Mouse (Mus musculus): ENCODE measurements around the gene Arap2. TPM values are rescaled to one million over a fixed set of nuclear protein-coding genes. Genes with fewer than 3 reads are reported as not detected.

The Arap2 gene
- polyA plus RNA-seq, 1 experiment = 2.7 TPM

GRCm38 (mm10) chr5:62778682-62779081 lies 12.7 kb upstream of the Arap2 start:
- Histone ChIP-seq H3K27me3 (ENCODE audit: control insufficient read depth, insufficient read depth, low read length) (no peaks in the 10 kb centered on the region), H3K4me1 (ENCODE audit: control insufficient read depth, insufficient read depth, low read length) (no peaks in the 10 kb centered on the region)
- TF ChIP-seq CTCF (IDR thresholded peaks at IDR 0.05; ENCODE audit: control insufficient read depth, insufficient read depth, insufficient replicate concordance, low read depth, low read length) = no peak
- TF ChIP-seq POLR2A (IDR thresholded peaks at IDR 0.05; ENCODE audit: control insufficient read depth, low read depth, low read length) = no peak

GRCm38 (mm10) chr5:62777804-62778203 lies 11.8 kb upstream of the Arap2 start:
- TF ChIP-seq CTCF (IDR thresholded peaks at IDR 0.05; ENCODE audit: control insufficient read depth, insufficient read depth, insufficient replicate concordance, low read depth, low read length) (no peak), POLR2A (IDR thresholded peaks at IDR 0.05; ENCODE audit: control insufficient read depth, low read depth, low read length) (no peak)
- H3K4me3 ChIP-seq (ENCODE audit: control insufficient read depth, low read depth, low read length) = no peak overlapping the region
- no peak overlapping the region for H3K27ac ChIP-seq (ENCODE audit: control insufficient read depth, insufficient read depth, low read depth, low read length)
- no peaks in the 10 kb centered on the region for H3K4me1 ChIP-seq (ENCODE audit: control insufficient read depth, insufficient read depth, low read length)
- H3K36me3 ChIP-seq (ENCODE audit: control insufficient read depth, insufficient read depth, low read length) = no peaks in the 10 kb centered on the region
- H3K27me3 ChIP-seq (ENCODE audit: control insufficient read depth, insufficient read depth, low read length) = no peaks in the 10 kb centered on the region

More at GRCm38 (mm10) chr5:62778682-62779081, 12.7 kb upstream of the Arap2 start:
- H3K36me3 ChIP-seq (ENCODE audit: control insufficient read depth, insufficient read depth, low read length) = no peaks in the 10 kb centered on the region
- no peak overlapping the region for H3K27ac ChIP-seq (ENCODE audit: control insufficient read depth, insufficient read depth, low read depth, low read length)
- no peak overlapping the region for H3K4me3 ChIP-seq (ENCODE audit: control insufficient read depth, low read depth, low read length)

GRCm38 (mm10) chr5:62771775-62772599 lies 6.0 kb upstream of the Arap2 start:
- Histone ChIP-seq H3K4me1 (ENCODE audit: control insufficient read depth, insufficient read depth, low read length) (no peaks in the 10 kb centered on the region), H3K4me3 (ENCODE audit: control insufficient read depth, low read depth, low read length) (no peak overlapping the region), H3K27ac (ENCODE audit: control insufficient read depth, insufficient read depth, low read depth, low read length) (no peak overlapping the region), H3K36me3 (ENCODE audit: control insufficient read depth, insufficient read depth, low read length) (no peaks in the 10 kb centered on the region), H3K27me3 (ENCODE audit: control insufficient read depth, insufficient read depth, low read length) (no peaks in the 10 kb centered on the region)
- TF ChIP-seq POLR2A (IDR thresholded peaks at IDR 0.05; ENCODE audit: control insufficient read depth, low read depth, low read length) (no peak), CTCF (IDR thresholded peaks at IDR 0.05; ENCODE audit: control insufficient read depth, insufficient read depth, insufficient replicate concordance, low read depth, low read length) (no peak)

GRCm38 (mm10) chr5:62765459-62765783 lies 538 bp downstream of the Arap2 start:
- peaks cover 3% of the 10 kb centered on the region; the same call in 1 of the 2 replicates for H3K4me1 ChIP-seq (ENCODE audit: control insufficient read depth, insufficient read depth, low read length)
- H3K36me3 ChIP-seq (ENCODE audit: control insufficient read depth, insufficient read depth, low read length) = no peaks in the 10 kb centered on the region
- H3K27ac ChIP-seq (ENCODE audit: control insufficient read depth, insufficient read depth, low read depth, low read length) = peak overlapping the region; percentile 40; the same call in 1 of the 2 replicates
- no peaks in the 10 kb centered on the region; the same call in 1 of the 2 replicates for H3K27me3 ChIP-seq (ENCODE audit: control insufficient read depth, insufficient read depth, low read length)
- no peak for TF ChIP-seq POLR2A (IDR thresholded peaks at IDR 0.05; ENCODE audit: control insufficient read depth, low read depth, low read length)
- no peak for TF ChIP-seq CTCF (IDR thresholded peaks at IDR 0.05; ENCODE audit: control insufficient read depth, insufficient read depth, insufficient replicate concordance, low read depth, low read length)
- H3K4me3 ChIP-seq (ENCODE audit: control insufficient read depth, low read depth, low read length) = peak overlapping the region; percentile 91

GRCm38 (mm10) chr5:62764161-62764560 lies 1.8 kb downstream of the Arap2 start:
- no peaks in the 10 kb centered on the region; the same call in 1 of the 2 replicates for H3K27me3 ChIP-seq (ENCODE audit: control insufficient read depth, insufficient read depth, low read length)
- no peak overlapping the region for H3K4me3 ChIP-seq (ENCODE audit: control insufficient read depth, low read depth, low read length)
- H3K4me1 ChIP-seq (ENCODE audit: control insufficient read depth, insufficient read depth, low read length) = peaks cover 3% of the 10 kb centered on the region; the same call in 1 of the 2 replicates
- H3K27ac ChIP-seq (ENCODE audit: control insufficient read depth, insufficient read depth, low read depth, low read length) = no peak overlapping the region
- no peaks in the 10 kb centered on the region for H3K36me3 ChIP-seq (ENCODE audit: control insufficient read depth, insufficient read depth, low read length)
- TF ChIP-seq POLR2A (IDR thresholded peaks at IDR 0.05; ENCODE audit: control insufficient read depth, low read depth, low read length) (no peak), CTCF (IDR thresholded peaks at IDR 0.05; ENCODE audit: control insufficient read depth, insufficient read depth, insufficient replicate concordance, low read depth, low read length) (no peak)

GRCm38 (mm10) chr5:62763046-62763445 lies 2.9 kb downstream of the Arap2 start:
- TF ChIP-seq POLR2A (IDR thresholded peaks at IDR 0.05; ENCODE audit: control insufficient read depth, low read depth, low read length) (no peak), CTCF (IDR thresholded peaks at IDR 0.05; ENCODE audit: control insufficient read depth, insufficient read depth, insufficient replicate concordance, low read depth, low read length) (no peak)
- Histone ChIP-seq H3K4me1 (ENCODE audit: control insufficient read depth, insufficient read depth, low read length) (peaks cover 3% of the 10 kb centered on the region; the same call in 1 of the 2 replicates), H3K36me3 (ENCODE audit: control insufficient read depth, insufficient read depth, low read length) (no peaks in the 10 kb centered on the region), H3K27me3 (ENCODE audit: control insufficient read depth, insufficient read depth, low read length) (no peaks in the 10 kb centered on the region; the same call in 1 of the 2 replicates), H3K27ac (ENCODE audit: control insufficient read depth, insufficient read depth, low read depth, low read length) (no peak overlapping the region), H3K4me3 (ENCODE audit: control insufficient read depth, low read depth, low read length) (no peak overlapping the region)

- TF ChIP-seq POLR2A (IDR thresholded peaks at IDR 0.05; ENCODE audit: control insufficient read depth, low read depth, low read length) (no peak), CTCF (IDR thresholded peaks at IDR 0.05; ENCODE audit: control insufficient read depth, insufficient read depth, insufficient replicate concordance, low read depth, low read length) (no peak)
- no peak overlapping the region for H3K27ac ChIP-seq (ENCODE audit: control insufficient read depth, insufficient read depth, low read depth, low read length)
Measured at GRCm38 (mm10) chr5:62762298-62762960, 3.5 kb downstream of the Arap2 start.

More at GRCm38 (mm10) chr5:62762298-62762960, 3.5 kb downstream of the Arap2 start:
- Histone ChIP-seq H3K4me3 (ENCODE audit: control insufficient read depth, low read depth, low read length) (no peak overlapping the region), H3K36me3 (ENCODE audit: control insufficient read depth, insufficient read depth, low read length) (no peaks in the 10 kb centered on the region), H3K4me1 (ENCODE audit: control insufficient read depth, insufficient read depth, low read length) (peaks cover 3% of the 10 kb centered on the region; the same call in 1 of the 2 replicates), H3K27me3 (ENCODE audit: control insufficient read depth, insufficient read depth, low read length) (no peaks in the 10 kb centered on the region; the same call in 1 of the 2 replicates)

Data from testis, adult 2 months (tissue).